Mouse (Mus musculus) heart, postnatal 4 days (tissue): ENCODE measurements around the gene Cyp27a1. TPM values are rescaled to one million over a fixed set of nuclear protein-coding genes. Genes with fewer than 3 reads are reported as not detected.
A peak's percentile ranks its signal among the peaks of the same experiment; 100 is the strongest.

Experiments
- DNase-seq: peaks from one replicate; pipeline ENCODE4 v3.0.0; 2021
- total RNA-seq, 2 experiments: library from RNA; stranded (reverse); gene quantifications; 2 replicates each; pipeline ENCODE4 v1.2.3; 2021

The Cyp27a1 gene
- total RNA-seq: 1 to 10 TPM; 5.4 to 6.3 TPM

DNA sequence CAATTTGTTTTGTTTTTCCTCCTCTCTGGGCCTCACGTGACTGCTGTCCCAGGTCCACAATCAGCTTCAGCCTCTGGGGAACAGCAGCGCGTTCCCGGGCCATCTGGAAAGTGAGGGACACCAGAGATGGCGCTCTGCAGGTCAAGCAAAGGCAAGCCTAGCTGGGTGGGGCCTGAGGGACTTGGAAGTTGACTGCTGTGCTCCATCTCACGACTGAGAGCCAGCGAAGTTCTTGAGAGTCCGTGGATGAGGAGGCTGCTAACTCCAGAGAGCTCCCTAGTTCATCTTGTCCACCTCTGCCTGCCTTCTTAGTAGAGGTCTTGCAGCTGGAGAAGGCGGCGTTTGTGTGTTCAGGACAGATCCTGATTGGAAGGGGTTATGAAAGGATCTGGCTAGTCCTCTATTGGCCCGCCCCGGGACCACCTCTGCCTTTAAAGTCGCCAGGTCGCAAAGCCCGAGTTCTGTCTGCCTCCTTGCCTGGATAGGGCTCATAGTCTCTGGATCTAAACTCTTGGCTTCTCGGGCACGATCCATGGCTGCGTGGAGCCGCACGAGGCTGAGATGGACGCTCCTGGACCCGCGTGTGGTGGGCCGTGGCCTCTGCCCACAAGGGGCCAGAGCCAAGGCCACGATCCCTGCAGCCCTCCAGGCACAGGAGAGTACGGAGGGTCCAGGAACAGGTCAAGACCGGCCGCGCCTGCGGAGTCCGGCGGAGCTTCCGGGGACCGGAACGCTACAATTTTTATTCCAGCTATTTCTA is at the start of gene Cyp27a1:
Gene Cyp27a1, plus strand, starts transcription at position 476 of the 760 bp plus-strand sequence.
- peak; percentile 75 for DNase-seq

DNA sequence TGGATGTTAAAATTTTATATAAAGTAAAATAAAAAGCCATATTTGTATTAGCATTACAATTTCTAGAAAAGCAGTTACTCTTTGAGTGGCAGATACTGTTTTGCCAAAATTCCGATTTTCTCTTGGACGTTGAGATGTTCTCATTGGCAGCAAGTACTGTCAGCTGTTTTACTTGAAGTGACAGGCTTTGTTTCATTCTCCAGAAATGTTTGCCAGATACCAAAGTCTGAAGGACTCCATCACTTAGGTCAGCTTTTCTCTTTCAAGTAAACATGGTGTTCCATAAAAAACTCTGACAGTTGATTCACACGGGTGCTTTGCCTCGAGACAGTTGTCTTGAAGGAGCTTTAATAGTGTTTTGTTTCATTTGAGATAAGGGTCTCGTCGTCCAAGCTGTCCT is 48.2 kb upstream of the Cyp27a1 start:
- DNase-seq: no peak

DNA sequence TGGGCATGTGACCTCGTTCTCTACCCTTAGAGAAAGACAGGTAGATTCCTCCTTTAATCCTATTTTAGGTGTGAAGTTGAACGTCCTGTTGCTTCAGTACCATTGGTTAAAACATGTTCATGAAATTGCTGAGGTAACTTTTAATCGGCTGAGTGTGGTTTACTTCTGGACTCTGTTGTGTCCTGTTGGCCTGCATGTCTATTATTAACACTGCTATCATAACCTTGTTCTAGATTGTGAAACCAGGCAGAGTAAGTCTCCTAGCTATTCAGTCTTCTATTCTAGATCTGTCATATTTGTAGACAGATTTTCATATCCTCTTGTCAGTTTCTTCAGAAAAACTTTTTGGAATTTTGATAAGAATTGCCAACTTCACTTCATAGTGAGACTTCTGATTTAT is 45.0 kb upstream of the Cyp27a1 start:
- no peak for DNase-seq

DNA sequence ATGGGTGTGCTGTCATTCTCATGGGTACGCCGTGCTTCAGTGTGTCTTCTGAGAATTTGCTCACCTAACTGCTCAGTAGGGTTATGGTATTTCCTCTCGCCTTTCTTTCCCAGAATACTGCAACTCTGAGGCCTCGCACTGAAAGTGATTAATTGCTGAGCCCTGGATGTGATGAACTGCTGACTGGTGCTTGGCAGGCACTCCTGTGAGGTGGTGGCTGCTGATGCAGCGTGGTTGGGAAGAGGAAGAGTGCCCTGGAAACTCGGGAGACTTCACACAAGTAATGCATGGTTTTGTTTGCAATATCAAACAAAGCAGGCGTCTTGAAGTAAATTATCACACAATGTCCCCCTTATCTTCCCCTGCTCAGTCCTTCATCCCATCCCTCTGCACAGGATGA is 40.6 kb upstream of the Cyp27a1 start:
- DNase-seq: no peak

DNA sequence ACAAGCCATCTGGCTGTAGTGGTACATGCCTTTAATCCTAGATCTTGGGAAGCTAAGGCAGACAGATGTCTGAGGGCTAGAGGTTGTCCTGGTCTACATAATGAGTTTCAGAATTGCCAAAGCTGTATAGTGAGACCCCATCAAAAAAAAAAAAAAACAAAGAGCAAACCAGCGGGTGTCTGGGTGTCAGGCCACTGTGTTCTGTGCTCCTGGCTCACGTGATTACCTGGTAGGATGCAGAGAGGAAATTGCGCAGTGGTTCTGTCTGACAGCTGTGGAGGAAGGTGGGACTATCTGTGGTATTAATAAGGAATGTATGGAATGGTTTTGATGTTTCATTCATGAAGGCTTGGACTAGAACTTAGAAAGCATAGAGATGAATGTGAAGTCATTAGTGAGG is 36.5 kb upstream of the Cyp27a1 start:
- no peak for DNase-seq

DNA sequence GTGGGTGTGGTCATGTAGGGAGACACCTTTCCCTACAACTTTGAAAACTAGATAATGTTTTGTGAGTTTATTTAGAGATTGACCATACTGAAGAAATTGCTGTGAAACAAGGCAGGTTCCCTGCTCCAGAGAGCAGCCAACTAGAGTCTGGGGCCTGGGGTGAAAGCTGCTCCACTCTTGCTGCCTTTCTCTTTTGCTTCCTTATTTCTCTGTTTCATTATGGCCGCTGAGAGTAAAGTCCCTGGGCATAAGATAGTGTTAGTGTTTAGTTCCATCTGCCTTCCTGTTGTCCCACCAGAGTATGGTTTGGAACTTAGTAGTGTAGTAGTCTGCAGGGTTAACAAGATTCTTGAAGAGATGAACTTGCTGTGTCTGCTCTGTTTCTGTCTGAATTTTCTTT is 35.5 kb upstream of the Cyp27a1 start:
- no peak for DNase-seq

DNA sequence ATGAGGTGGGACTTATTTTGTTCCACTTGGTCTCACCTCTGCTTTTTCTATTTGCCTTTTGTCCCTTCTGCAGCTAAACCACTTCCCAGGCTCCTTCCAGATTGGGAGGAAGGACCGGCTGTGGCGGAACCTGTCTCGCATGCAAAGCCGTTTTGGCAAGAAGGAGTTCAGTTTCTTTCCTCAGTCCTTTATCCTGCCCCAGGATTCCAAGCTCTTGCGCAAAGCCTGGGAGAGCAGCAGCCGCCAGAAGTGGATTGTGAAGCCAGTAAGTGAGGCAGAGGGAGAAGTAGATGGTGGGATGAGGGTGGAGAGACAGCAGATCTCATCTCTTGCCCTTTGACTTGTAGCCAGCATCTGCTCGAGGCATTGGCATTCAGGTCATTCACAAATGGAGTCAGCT is 26.2 kb upstream of the Cyp27a1 start:
- no peak for DNase-seq

DNA sequence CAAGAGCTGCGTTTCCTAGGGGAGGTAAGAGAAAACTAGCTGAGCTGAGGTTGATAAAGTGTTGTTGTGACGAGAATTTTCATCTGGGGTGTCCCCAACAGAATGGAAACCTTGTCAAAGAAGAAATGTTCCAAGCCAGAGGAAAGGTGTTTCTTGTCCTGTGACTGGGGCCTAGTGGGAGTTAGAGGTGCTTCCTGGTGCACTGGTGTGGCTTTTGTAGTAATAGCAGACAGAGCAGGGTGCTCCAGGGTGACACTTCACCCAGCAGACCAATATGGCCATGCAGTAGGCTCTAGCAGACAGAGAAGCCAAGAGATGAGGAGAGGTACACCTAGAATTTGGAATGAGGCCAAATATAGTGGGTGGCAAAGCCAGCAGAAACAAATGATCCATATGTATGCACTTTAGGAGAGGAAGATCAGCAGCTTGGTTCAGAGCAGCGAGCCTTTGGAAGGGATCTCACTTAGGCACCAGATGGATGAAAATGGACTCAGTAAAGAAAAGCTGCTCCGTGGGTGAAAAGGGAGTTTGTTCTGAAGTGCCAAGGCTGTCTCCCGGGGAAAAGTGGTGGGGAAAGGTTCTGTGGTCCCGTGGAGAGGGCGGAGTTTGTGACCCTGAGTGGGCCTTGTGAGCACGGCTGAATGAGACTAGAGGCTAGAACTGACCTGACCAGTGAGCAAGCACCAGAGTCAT is 19.3 kb upstream of the Cyp27a1 start:
- no peak for DNase-seq

DNA sequence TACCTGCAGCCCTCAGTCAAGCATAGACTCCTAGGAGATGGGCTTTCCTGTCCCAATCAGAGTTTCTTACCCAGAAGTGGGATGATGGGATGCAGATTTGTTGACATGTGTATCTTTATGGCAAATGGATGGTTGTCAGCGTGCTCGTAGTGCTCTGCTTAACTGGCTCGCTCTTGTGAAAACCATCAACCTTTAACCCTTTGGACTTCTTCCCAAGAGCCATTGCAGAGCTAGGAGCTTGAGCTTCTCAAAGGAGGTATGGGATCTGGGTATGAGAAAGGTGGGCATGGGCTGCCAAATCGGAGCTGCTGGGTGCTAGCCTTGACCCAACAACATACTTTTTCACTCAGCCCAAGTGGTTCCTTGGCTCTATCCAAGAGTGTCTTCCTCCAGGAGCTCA is 17.5 kb upstream of the Cyp27a1 start:
- DNase-seq: no peak

DNA sequence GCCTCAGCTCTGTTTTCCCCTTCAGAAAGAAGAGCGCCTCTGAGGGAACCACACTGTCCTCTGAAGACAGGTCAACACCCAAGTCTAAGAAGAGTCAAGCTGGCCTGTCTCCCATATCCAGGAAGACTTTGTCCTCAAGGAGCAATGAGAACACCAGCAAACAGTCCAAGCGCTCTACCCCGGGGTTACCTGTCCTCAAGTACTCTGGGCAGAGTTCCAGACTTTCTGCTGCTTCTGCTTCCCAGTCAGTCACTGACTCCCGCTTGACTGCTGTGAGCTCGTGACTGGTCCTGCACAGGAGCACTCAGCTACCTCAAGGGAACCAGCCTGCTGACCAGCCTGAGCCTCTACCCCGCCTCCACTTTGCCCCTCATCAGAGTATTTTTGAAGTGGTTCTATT is 16.0 kb upstream of the Cyp27a1 start:
- no peak for DNase-seq

DNA sequence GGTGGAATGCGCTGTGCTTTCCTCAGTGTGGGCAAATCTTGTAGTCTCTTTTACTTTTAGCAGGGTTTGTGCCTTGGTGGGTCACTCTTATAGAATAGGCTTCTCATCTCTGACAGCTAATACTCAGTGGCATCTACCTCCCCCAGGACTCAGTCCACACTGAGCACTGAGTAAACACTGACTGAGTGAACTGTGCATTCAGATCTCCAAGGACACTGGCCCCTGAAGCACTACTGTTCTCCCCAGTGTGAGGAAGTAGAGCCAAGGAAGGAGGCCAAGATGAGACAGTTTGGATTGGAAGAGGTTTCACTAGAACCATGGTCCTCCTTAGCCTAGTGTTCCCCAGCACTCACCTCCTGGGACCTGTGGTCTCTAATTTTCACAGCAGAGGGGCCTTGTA is 15.0 kb upstream of the Cyp27a1 start:
- DNase-seq: no peak

DNA sequence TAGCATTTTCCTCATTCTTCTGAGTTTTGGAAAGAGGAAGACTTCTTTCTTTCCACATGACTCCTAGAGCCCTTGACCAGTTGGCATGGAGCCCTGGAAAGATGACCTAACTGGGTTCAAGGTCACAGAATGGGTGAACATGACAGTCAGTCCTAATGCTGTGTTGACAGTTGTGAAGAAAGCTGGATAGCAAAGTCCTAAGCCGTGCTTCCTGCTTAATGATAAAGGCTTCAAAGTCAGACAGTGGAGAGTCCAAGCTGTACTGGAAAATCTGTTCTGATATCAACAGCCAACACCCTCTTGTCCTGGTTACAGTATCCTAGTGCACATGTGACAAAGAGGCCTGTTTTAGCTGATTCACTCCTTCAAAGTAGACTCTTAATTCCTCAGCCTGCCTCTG is 14.6 kb upstream of the Cyp27a1 start:
- DNase-seq: peak; percentile 55

DNA sequence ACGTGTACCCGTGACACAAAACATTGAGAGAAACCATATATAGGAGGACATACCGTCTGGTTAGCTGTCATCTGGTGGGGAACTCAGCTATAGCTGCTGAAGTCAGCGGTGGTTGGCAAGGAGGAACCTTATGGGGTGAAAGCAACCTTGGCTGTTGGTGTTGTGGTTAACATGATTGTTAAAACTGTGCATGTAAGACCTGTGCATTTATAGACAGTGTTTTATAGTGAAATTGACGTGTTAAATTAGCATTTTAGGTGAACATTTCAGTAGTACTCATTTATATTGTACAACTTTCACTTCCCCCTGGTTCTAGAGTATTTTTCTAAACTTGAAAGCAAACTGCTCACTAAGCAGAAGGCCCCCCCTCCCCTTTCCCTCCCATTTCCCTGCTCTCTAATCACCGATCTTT is 11.2 kb upstream of the Cyp27a1 start:
- no peak for DNase-seq

DNA sequence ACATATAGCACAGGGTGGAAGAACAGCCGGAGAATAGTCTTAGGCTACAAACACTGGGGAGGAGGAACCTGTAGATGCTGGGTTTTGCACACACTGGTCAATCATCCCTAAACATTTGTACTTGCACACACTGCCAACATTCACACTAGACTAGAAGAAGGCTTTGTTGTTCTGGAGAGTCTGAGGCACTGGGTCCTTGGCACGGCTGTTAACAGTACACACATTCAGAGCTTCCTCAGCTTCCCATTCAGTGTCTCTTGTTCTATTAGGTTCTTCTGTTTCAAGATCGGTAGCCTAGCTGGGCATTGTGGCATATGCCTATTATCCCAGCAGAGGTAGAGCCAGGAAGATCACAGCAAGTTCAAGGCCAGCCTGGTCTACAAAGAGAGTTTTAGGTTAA is 9.2 kb upstream of the Cyp27a1 start:
- DNase-seq: no peak

DNA sequence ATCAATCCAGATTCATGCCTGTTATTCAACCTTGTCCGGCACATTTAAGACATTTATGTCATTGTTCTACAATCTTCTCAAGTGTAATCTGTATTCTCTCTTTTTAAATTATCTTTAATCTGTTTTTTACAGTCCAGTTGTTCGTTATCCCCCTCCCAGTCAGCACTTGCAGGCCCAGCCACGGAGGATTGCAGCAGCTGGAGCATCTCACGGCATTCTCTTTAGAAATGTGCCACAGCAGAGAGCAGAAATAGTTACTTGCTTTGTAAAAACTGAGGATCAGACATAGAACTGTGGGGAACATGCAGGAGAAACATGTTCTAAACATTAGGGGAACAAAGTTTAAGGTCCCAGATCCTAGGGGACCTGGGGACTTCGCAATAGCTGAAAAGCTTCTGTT is 8.4 kb upstream of the Cyp27a1 start:
- no peak for DNase-seq

DNA sequence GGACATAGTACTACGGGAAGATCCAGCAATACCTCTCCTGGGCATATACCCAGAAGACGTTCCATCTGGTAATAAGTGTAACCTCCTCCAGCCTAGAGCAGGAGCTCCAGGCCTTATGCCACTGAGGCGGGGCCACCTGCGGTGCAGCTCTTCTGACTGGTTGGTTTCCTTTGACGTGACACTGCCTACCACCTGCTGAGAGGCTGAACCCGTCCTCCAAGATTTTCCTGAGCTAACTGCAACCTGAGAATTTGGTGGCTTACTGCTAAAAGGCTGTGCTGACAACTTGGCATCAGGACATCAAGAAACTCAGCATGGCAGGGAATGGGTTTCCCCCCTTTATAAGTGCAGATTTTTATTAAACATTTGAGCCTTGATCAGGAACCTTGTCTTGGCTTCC is 3.8 kb upstream of the Cyp27a1 start:
- DNase-seq: no peak

DNA sequence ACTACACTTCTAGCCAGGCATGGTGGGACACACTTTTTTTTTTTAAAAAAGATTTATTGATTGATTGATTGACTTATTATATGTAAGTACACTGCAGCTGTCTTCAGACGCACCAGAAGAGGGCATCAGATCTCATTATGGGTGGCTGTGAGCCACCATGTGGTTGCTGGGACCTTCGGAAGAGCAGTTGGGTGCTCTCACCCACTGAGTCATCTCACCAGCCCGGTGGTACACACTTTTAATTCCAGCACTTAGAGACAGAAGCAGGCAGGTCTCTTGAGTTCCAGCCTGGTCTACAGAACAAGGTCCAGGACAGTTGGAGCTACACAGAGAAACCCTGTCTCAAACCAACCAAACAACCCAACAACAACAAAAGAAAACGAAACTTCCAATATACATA is 1.3 kb upstream of the Cyp27a1 start:
- no peak for DNase-seq

DNA sequence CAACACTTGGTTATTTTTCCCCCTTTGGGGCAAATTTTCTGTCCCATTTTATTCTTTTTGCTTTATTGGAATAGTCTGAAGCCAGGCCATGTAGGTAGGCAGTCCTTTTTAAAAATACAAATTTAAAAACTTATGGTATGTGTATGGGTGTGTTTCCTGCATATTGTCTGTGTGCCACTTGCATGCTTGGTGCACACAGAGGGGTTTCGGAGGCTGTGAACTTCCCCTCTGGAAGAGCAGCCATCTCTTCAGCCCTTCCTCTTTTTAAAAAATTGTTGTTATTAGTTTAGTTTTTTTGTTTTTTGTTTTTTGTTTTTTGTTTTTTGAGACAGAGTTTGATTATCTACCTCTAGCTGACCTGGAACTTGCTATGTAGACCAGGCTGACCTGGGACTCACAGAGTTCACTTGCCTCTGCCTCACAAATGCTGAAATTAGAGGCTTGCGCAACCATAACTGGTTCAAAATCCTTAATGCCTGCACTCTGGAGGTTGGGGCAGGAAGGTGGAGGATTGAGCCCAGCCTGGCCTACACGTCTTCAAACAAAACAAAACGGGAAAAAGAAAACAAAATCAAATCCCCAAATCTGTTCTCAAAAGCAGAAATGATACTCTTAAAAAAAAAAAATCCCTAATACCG is 794 bp upstream of the Cyp27a1 start:
- no peak for DNase-seq

DNA sequence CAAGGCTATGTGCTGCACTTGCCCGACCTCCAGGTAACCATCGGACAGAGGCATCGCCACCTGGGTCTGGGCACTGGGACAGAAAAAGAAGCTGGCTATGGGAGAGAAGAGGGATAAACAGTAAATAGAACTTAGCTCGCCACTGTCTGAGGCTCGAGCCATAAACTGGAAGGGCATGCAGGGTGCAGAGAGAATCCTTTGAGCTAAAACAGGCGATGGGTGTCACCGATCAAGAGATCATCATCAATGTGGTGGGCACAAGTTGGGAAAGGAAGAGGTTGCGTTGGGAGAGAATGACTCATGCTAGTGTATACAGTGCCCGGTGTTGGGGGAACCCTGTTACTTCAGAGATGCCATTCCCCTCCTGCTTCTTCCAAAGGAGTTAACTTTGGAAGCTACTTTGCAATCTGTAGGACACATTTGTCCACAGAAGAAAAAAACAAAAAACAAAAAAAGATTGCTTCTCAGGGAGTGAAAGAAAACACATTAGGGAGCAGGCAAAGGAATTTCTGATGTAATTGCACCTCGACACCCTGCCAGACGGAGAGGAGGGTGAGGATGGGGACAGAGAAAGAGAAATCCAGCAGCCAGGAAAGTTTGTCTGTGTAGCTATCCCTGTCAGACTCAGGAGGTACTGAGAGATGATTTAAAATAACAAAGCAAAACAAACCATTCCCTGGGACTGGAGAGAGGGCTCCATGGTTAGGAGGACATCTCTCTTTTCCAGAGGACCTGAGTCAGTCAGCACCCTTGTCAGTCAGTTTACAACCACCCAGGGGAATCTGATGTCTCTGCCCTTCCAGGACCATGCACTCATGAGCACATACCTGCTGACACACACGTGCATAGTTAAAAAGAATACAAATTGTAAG is 721 bp downstream of the Cyp27a1 start:
- no peak for DNase-seq

DNA sequence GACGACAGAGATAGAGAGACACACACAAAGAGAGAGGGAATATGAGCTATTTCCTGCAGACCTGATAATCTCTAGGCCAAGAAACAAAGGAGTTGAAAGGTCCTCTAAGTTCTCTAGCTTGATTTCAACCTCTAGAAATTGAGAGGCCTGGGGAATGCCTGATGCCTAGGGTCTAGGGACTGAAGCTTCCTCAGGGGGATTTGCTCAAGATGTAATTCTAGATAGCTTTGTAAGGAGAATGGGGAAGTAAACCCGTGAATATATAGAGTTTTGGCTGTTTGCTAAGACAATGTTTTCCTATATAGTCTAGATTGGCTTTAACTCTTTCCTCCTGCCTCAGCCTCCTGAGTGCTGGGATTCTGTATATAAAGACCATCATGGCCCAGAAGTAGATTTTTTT is 1.6 kb downstream of the Cyp27a1 start:
- no peak for DNase-seq

DNA sequence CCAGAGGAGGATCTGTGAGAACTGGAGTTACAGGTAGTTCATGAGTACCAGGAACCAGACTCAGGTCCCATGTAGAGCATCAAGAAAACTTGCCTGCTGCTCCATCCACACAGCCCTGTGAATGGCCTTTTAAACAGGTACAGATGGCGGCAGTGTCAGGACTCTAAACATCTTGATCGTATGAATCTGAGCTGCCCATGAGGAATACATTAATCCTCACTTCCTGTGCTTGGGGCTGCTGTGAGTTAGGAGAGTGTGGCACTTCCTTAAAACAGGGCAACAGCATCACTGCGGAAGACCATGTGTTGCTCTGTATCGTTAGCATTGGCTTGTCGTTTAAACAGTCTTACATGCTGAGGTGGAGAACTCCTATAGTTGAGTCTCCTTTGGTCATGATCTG is 2.1 kb downstream of the Cyp27a1 start:
- no peak for DNase-seq

DNA sequence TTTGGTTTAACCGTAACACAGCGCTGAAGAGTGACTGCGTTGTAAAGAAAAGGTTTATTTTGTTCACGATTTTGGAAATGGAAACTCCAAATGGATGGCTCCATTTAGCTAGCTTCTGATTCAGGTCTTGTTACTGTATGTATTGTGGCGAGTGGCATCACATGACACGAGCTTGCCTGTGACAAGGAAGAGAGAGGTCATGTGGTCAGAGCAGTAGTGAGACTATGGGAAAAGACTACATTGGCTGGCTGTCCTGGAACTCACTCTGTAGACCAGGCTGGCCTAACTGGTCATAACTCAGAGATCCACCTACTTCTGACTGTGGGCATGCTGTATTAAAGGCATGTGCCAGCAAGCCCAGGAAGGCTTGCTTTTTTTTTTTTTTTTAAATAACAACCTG is 2.5 kb downstream of the Cyp27a1 start:
- DNase-seq: no peak

DNA sequence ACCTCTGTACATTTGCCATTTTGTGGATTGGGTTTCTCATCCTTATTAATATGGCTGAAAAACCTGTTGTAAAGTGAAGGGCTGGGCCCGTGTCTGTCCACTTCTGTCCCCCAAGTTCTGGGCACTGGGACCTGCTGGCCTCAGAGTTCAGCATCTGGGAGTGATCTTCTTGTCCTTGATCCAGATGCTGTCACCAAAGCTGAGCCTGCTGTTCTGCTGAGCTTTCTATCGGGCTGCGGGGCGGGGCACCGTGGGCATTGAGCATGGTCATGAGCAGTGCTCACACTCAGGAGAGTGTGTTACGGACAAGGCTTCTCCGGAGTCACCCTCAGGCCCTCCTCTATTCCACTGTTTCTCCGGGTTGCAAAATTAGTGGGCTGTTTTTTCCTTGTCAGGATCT is 4.7 kb downstream of the Cyp27a1 start:
- DNase-seq: no peak
